Mouse (Mus musculus) erythroblast, embryonic 14.5 days (primary cell): ENCODE data around the gene Rbm11.

ENCODE experiments used
- GATA1 ChIP-seq: IDR thresholded peaks from 2 replicates; pipeline ENCODE4 v1.6.1; 2012; ENCODE audit warnings: low read length, inconsistent platforms, mixed read lengths
- TAL1 ChIP-seq: IDR thresholded peaks from 3 replicates; pipeline ENCODE4 v1.6.1; 2012; ENCODE audit warnings: low read length, inconsistent platforms, mixed read lengths

GRCm38 (mm10) chr16:75545310-75545709 is 47.3 kb upstream of the Rbm11 start:
- no peak for TF ChIP-seq GATA1
- TF ChIP-seq TAL1, result no peak
